Mouse (Mus musculus) heart, embryonic 15.5 days (tissue): Measurements from ENCODE around the gene Tnfsf12. TPM values are rescaled to one million over a fixed set of nuclear protein-coding genes. Genes with fewer than 3 reads are reported as not detected.

Experiments used
- ATAC-seq: fragments of 200-750 bp; cut with Nextera tagmentation; replicated peaks from 2 replicates; pipeline ENCODE4 v1.8.0; 2017; ENCODE audit warnings: low read depth, moderate TSS enrichment; ENCODE audit not compliant: insufficient number of reproducible peaks, insufficient read depth, low FRiP score
- H3K27ac ChIP-seq: fragments of 300-500 bp; sonication (generic); 2 replicates; pipeline ENCODE4 v1.5.1; 2015; ENCODE audit warnings: mild to moderate bottlenecking, inconsistent platforms
- H3K27me3 ChIP-seq: fragments of 300-500 bp; sonication (generic); 2 replicates; pipeline ENCODE4 v1.6.1; 2015; ENCODE audit warnings: inconsistent platforms
- H3K36me3 ChIP-seq: fragments of 300-500 bp; sonication (generic); 2 replicates; pipeline ENCODE4 v1.6.1; 2015; ENCODE audit warnings: mild to moderate bottlenecking, inconsistent platforms
- H3K4me1 ChIP-seq: fragments of 300-500 bp; sonication (generic); replicated peaks from 2 replicates; pipeline ENCODE4 v1.6.1; 2015; ENCODE audit warnings: inconsistent platforms
- H3K4me2 ChIP-seq: fragments of 300-500 bp; sonication (generic); 2 replicates; pipeline ENCODE4 v1.6.1; 2015; ENCODE audit warnings: inconsistent platforms, mild to moderate bottlenecking, moderate library complexity
- H3K4me3 ChIP-seq: fragments of 300-500 bp; sonication (generic); 2 replicates; pipeline ENCODE4 v1.5.1; 2015; ENCODE audit warnings: mild to moderate bottlenecking, inconsistent platforms
- H3K9ac ChIP-seq: fragments of 300-500 bp; sonication (generic); 2 replicates; pipeline ENCODE4 v1.6.1; 2015; ENCODE audit warnings: mild to moderate bottlenecking, inconsistent platforms
- H3K9me3 ChIP-seq: fragments of 300-500 bp; sonication (generic); replicated peaks from 2 replicates; pipeline ENCODE4 v1.6.1; 2016; ENCODE audit warnings: inconsistent platforms
- WGBS: fragments of 180-500 bp; shearing (Covaris S2); methylation state at CpG from one replicate; pipeline ENCODE4 v1.1.7; 2015; ENCODE audit warnings: mixed read lengths; 5-methylcytosine and 5-hydroxymethylcytosine counted together
- polyA plus RNA-seq: library from polyadenylated mRNA; unstranded; fragments of >200 nt; fragmentation: Nextera tagmentation; extraction: Ambion mirVana; gene quantifications from 2 replicates; pipeline ENCODE4 v1.2.1, GENCODE M21; 2015

The Tnfsf12 gene
- polyA plus RNA-seq, 1 experiment from 2014 or later = 7.3 TPM

DNA sequence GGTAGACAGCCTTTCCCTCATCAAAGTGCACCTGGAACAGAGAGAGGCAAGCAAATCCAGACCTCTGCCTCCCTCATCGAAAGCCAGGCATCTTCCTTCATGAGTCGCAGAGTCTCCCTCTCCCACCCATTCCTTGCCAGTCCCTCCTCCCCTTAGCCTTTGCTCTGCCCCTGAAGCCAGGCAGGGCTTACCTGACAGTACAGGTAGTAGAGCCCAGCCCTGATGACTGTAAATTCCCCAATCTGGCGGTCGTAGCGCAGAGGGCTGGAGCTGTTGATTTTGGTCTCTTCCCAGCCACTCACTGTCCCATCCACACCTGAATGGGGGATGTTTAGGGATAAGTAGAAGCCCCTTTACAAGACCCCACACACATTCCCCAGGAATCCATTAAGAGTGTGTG, 8.6 kb downstream of the Tnfsf12 start:
- no peaks in the 10 kb centered on the region for H3K27me3 ChIP-seq
- 56% methylated on average over 5 of the region's 5 CpGs for WGBS
- H3K9me3 ChIP-seq = no peaks in the 10 kb centered on the region
- H3K27ac ChIP-seq = peak overlapping the region; percentile 82
- no peak overlapping the region for H3K9ac ChIP-seq
- no peak overlapping the region for H3K4me3 ChIP-seq
- H3K36me3 ChIP-seq = no peaks in the 10 kb centered on the region
- H3K4me2 ChIP-seq = peak overlapping the region; percentile 8; the same call in 1 of the 2 replicates
- no peak for ATAC-seq
- H3K4me1 ChIP-seq = peaks cover 38% of the 10 kb centered on the region

DNA sequence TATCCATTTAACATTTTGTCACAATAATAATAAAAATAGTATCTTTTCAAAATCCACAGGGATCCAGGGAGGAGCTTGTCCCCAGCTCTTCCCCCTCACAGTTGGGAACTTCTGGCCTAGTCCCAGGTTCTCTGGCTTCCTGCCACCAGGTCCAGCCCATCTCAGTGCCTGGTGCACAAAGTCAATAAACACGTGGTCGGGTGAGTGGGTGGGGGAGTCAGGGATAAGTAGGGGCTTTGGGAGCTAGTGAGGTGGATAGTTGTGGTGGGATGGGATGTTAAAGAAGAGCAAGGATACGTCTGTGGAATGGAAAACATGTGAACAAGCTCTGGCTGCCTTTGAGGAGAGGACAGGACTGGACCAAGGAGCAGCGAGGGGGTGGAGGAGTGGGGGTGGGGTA, 9.3 kb downstream of the Tnfsf12 start:
- Histone ChIP-seq H3K4me2 (peak overlapping the region; percentile 8; the same call in 1 of the 2 replicates), H3K4me3 (no peak overlapping the region), H3K9me3 (no peaks in the 10 kb centered on the region), H3K4me1 (peaks cover 38% of the 10 kb centered on the region), H3K27me3 (no peaks in the 10 kb centered on the region), H3K9ac (no peak overlapping the region), H3K36me3 (no peaks in the 10 kb centered on the region), H3K27ac (peak overlapping the region; percentile 82)
- 9% methylated on average over 4 of the region's 4 CpGs for WGBS
- no peak for ATAC-seq

GRCm38 (mm10) chr11:69685526-69686148, 10.0 kb downstream of the Tnfsf12 start, which contains the start of gene Tnfsf13:
Tnfsf13 (minus strand) TSS chr11:69685784.
- Histone ChIP-seq H3K9me3 (no peaks in the 10 kb centered on the region), H3K4me1 (peaks cover 44% of the 10 kb centered on the region), H3K4me3 (no peak within 1 kb of the TSS), H3K27me3 (no peaks in the 10 kb centered on the region), H3K4me2 (peak within 1 kb of the TSS; percentile 27; the same call in 1 of the 2 replicates), H3K27ac (peak within 1 kb of the TSS; percentile 82), H3K36me3 (no peaks in the 10 kb centered on the region), H3K9ac (no peak within 1 kb of the TSS; the same call in 1 of the 2 replicates)
- ATAC-seq = 0 out of 2 replicates have a peak, but pooled peaks have one; percentile 12
- WGBS = 42% methylated on average over 10 of the region's 10 CpGs

DNA sequence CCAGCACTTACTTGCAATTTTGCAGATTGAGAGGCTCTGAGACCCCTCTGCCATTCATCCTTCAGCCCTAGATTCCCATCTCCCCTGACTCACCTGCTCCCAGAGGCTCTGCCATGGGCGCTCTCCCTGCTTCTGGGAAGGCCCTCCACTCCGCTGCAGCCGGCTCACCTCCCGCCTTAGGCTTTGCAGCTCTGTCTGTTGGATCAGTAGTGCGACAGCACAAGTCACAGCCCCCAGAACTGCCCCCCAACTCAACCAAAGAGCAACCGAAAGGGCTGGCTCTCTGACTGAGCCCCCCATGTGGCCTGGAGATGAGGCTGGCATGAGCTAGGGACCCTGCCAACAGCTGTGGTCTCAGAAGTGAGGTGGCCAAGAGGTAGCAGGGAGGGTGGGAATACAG, 10.7 kb downstream of the Tnfsf12 start:
- ATAC-seq = no peak
- no peaks in the 10 kb centered on the region for H3K27me3 ChIP-seq
- peaks cover 51% of the 10 kb centered on the region for H3K4me1 ChIP-seq
- no peak overlapping the region; the same call in 1 of the 2 replicates for H3K9ac ChIP-seq
- H3K4me3 ChIP-seq = no peak overlapping the region
- no peak overlapping the region for H3K4me2 ChIP-seq
- 0 out of 2 replicates have a peak, but pooled peaks cover 4% of the 10 kb centered on the region for H3K36me3 ChIP-seq
- no peaks in the 10 kb centered on the region for H3K9me3 ChIP-seq
- peak overlapping the region; percentile 82 for H3K27ac ChIP-seq
- 82% methylated on average over 6 of the region's 6 CpGs for WGBS

- no peaks in the 10 kb centered on the region for H3K27me3 ChIP-seq
- H3K4me1 ChIP-seq = peaks cover 55% of the 10 kb centered on the region
- H3K27ac ChIP-seq = no peak overlapping the region
- H3K4me2 ChIP-seq = no peak overlapping the region
- no peak overlapping the region for H3K9ac ChIP-seq
- H3K9me3 ChIP-seq = no peaks in the 10 kb centered on the region
- H3K36me3 ChIP-seq = peaks cover 8% of the 10 kb centered on the region; the same call in 1 of the 2 replicates
- ATAC-seq = no peak
- H3K4me3 ChIP-seq = no peak overlapping the region
- 74% methylated on average over 12 of the region's 12 CpGs for WGBS
These were observed 11.4 kb downstream of the Tnfsf12 start for GRCm38 (mm10) chr11:69684128-69684745.

DNA sequence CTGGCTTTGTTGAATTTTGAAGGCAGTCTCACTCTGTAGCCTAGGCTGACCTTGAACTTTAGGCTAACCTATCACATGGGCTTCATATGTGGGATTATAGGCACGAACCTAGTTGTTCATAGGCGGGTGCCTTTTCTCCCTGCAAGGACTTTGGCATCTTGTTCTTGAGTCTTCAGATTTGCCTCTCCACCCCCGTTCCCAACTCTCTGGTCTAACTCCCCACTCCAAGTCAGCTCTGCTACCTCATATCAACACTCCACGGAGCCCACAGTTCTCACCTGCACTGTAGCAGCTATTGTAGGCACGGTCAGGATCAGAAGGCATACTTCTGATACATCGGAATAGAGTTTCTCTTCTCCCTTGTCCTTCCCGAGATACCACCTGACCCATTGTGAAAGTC, 12.1 kb downstream of the Tnfsf12 start:
- Histone ChIP-seq H3K4me2 (no peak overlapping the region), H3K27ac (peak overlapping the region; percentile 95; the same call in 1 of the 2 replicates), H3K9me3 (no peaks in the 10 kb centered on the region), H3K4me1 (peaks cover 55% of the 10 kb centered on the region), H3K4me3 (no peak overlapping the region), H3K36me3 (peaks cover 14% of the 10 kb centered on the region), H3K9ac (no peak overlapping the region), H3K27me3 (no peaks in the 10 kb centered on the region)
- no peak for ATAC-seq
- 70% methylated on average over 7 of the region's 7 CpGs for WGBS

- H3K36me3 ChIP-seq = peaks cover 19% of the 10 kb centered on the region
- ATAC-seq = no peak
- peak overlapping the region; percentile 89 for H3K4me2 ChIP-seq
- H3K27ac ChIP-seq = peak overlapping the region; percentile 95
- peak overlapping the region; percentile 80 for H3K9ac ChIP-seq
- peak overlapping the region; percentile 79 for H3K4me3 ChIP-seq
- H3K4me1 ChIP-seq = peaks cover 55% of the 10 kb centered on the region
- WGBS = 21% methylated on average over 12 of the region's 12 CpGs
- no peaks in the 10 kb centered on the region for H3K27me3 ChIP-seq
- H3K9me3 ChIP-seq = no peaks in the 10 kb centered on the region
These were observed 12.7 kb downstream of the Tnfsf12 start for GRCm38 (mm10) chr11:69682840-69683533.

DNA sequence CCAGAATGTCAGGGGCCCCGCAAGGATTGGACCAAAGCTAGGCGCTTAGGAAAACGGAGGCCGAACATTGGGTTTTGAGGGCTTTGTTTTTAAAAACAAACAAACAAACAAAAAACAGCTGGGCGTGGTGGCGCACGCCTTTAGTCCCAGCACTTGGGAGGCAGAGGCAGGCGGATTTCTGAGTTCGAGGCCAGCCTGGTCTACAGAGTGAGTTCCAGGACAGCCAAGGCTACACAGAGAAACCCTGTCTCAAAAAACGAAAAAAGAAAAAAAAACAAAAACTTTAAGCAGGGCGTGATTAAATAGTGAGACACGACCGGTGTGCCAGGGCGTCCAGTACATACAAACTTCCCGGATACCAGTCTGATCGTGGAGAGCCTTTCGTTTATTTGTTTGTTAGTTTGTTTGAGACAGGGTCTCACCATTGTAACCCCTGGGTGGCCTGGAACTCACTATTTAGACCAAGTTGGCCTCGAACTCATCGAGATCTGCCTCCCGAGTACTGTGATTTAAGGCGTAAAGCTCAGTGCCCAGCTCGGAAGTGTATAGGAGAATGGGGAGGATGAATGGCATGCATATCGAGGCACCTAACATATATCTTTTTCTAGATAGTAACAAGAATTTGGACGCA, 13.3 kb downstream of the Tnfsf12 start:
- WGBS = 20% methylated on average over 24 of the region's 24 CpGs
- peak overlapping the region; percentile 89 for H3K4me2 ChIP-seq
- no peaks in the 10 kb centered on the region for H3K9me3 ChIP-seq
- peak overlapping the region; percentile 80 for H3K9ac ChIP-seq
- H3K27me3 ChIP-seq = no peaks in the 10 kb centered on the region
- H3K36me3 ChIP-seq = peaks cover 26% of the 10 kb centered on the region
- peaks cover 55% of the 10 kb centered on the region for H3K4me1 ChIP-seq
- no peak for ATAC-seq
- peak overlapping the region; percentile 79 for H3K4me3 ChIP-seq
- H3K27ac ChIP-seq = peak overlapping the region; percentile 95

- Histone ChIP-seq H3K4me3 (peak within 1 kb of the TSS; percentile 79), H3K27ac (peak within 1 kb of the TSS; percentile 95), H3K36me3 (peaks cover 33% of the 10 kb centered on the region), H3K9me3 (no peaks in the 10 kb centered on the region), H3K9ac (peak within 1 kb of the TSS; percentile 80), H3K27me3 (no peaks in the 10 kb centered on the region), H3K4me2 (peak within 1 kb of the TSS; percentile 89), H3K4me1 (peaks cover 50% of the 10 kb centered on the region)
- under 1% methylated on average over 76 of the region's 80 CpGs for WGBS
- ATAC-seq = peak; percentile 94
These were observed 14.1 kb downstream of the Tnfsf12 start, which contains the start of gene Senp3 for GRCm38 (mm10) chr11:69681314-69682208. Senp3 (minus strand) TSS chr11:69682084.

GRCm38 (mm10) chr11:69680136-69680855, 15.4 kb downstream of the Tnfsf12 start:
- H3K27me3 ChIP-seq = no peaks in the 10 kb centered on the region
- 87% methylated on average over 30 of the region's 30 CpGs for WGBS
- H3K4me2 ChIP-seq = peak overlapping the region; percentile 89
- H3K27ac ChIP-seq = no peak overlapping the region
- peaks cover 37% of the 10 kb centered on the region for H3K4me1 ChIP-seq
- no peak for ATAC-seq
- peaks cover 45% of the 10 kb centered on the region for H3K36me3 ChIP-seq
- H3K4me3 ChIP-seq = peak overlapping the region; percentile 79
- peak overlapping the region; percentile 80 for H3K9ac ChIP-seq
- no peaks in the 10 kb centered on the region for H3K9me3 ChIP-seq
